Mouse (Mus musculus) adipocyte (in vitro differentiated cells): Measurements from ENCODE around the gene Akr1b10.
"Not testable (repeated sequence)": the region's sequence is repeated elsewhere in the genome, so short reads cannot be mapped to it uniquely, and the experiment has no call there.

Experiments used
- DNase-seq: peaks from one replicate; pipeline ENCODE4 v3.0.0-alpha.2; 2016; ENCODE audit warnings: low spot score

Akr1b10 gene

DNA sequence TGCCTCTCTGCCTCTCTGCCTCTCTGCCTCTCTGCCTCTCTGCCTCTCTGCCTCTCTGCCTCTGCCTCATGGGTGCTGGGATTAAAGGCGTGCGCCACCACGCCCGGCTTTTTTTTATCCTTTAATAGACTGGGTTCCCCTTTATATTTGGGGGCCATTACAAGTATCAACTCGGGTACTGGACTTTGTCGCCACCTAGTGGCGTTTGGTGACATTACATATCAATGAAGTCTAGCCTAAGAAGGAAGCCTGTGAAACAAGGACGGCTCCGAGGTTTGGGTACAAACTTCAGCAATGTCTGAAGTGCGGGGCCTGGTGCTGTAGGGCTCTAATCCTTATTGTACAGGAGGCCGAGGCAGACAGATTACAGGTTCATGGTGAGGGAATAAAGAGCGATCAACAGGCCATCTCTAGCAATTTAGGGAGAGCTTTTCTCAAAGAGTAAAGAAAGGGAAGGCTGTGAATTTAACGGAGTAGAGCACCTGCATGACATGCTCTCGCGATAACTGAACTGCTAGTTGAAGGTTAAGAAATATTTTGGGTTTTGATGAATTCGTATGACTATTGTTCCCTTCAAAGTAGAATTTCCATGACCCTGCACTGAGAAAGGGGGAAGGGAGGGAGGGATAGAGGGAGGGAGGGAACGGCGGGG lies 12.2 kb upstream of the Akr1b10 start:
- DNase-seq = peak; percentile 84

DNA sequence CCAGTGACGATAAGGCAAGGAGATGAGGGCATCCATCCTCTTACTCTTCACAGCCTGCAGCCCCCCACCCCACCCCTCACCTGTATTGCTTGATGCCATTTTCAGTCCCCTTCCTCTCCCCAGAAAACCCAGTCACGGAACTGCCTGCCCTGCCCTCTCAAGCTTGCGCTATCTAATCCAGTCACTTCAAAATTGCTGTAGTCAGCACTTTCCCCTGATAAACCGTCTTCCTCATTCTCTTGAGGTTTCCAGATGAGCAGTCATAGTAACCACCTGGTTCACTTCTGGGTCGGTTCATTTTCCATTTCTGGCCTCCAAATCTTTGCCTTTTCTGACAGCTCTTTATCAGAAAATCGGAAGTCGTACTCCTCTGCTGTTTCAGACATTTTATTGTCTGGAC lies 10.2 kb upstream of the Akr1b10 start:
- no peak for DNase-seq

DNA sequence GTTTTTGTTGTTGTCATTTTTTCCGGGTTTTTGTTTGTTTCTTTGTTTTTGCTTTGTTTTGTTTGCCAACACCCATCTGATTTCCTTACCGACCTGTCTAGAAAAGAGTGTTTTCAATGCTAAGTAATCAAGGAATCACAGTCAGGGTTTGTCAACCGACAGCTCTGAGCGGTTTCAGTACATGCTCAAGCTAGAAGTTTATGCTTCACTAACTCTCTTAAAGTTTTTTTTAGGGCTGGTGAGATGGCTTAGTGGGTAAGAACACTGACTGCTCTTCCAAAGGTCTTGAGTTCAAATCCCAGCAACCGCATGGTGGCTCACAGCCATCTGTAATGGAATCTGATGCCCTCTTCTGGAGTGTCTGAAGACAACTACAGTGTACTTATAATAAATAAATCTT lies 8.1 kb upstream of the Akr1b10 start:
- not testable (repeated sequence) for DNase-seq

DNA sequence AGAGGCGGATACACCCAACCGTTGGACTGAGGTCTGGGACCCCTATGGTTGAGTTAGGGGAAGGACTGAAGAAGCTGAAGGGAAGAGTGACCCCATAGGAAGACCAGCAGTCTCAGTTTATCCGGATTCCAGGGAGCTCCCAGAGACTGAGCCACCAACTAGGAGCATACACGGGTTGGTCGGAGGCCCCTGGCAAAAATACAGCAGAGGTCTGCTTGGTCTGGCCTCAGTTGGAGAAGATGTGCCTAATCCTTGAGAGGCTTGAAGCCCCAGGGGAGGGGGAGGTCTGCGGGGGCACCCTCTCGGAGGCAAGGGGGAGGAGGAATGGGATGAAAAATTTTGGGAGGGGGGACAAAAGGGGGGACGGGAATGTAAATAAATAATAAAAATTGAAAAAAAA lies 617 bp upstream of the Akr1b10 start:
- no peak for DNase-seq

DNA sequence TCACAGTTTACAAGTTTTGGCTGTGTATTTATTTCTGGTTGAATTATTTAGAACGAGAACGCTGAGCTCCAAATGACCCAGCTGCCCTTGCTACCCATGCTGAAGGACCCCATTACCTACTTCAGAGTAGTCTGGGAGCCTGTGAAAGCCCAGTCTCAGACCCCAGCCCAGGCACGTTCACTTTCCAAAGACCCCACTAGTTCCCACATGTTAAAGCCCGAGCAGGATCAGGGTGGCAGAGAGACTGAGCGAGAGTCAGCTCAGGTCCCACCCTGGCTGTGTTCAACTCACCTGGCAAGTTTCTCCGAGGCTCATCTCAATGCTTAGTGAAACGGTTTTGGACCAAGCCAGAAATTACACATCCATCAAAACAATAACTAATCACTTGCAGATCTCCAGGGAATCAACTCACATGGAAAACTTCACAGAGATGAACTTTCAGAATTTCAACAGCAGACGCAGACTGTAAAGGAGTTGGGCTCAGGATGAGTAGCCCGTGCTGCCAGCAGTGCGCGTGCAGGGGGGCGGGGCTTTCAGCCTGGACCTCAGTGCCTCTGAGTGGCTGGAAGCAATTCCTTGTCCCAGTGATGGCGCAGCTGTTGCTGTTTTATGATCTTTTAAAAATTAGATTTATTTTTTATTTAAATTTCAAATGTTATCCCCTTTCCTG lies 818 bp downstream of the Akr1b10 start:
- DNase-seq = peak; percentile 28

DNA sequence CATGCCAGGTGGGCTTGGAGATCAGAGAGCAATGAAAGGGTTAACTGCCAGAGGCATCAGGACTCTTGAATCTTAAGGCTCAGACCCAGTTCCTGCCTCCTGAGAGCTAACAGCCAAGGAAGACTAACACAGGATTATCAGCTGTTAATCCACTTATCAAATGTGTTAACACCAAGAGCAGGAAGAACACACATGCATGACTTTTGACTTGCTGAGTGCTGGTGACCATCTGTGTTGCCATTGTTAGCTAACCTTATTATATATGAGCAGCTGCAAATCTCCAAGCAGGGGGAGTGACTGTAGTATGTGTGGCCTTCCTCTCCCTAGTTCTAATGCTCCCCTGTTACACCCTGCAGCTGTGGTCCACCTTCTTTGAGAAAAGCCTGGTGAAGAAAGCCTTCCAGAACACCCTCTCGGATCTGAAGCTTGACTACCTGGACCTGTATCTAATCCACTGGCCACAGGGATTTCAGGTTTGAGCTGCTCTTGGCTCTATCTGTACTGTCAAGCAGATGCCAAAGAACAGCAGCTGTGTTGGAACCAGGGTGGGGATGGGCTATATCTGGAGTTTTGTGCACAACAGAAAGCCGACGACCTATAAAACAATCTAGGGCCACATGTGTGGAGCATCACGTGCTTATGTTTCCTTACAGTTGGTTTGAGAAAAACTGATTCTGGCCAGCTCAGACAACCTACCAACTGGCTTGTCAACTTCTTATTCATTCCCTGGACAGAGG lies 4.6 kb downstream of the Akr1b10 start:
- DNase-seq = no peak

DNA sequence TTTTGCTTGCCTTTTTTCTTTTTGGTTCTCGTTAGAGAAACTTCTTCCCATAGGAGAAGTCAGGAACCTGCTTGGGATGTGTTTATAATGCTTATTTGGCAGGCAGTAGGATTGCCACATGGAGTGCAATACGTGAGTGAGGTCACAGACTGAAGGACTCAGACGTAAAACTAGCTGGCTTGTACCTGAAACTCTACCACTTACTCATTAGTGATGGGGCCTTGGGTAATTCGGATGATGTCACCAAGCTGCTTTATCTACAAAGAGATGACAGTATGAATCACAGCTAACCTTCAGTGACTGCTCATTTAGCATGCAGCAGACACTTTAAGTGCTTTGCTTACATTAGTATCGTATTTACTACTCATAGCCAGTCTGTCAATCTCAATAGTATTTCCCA lies 11.9 kb downstream of the Akr1b10 start:
- DNase-seq = peak; percentile 19

DNA sequence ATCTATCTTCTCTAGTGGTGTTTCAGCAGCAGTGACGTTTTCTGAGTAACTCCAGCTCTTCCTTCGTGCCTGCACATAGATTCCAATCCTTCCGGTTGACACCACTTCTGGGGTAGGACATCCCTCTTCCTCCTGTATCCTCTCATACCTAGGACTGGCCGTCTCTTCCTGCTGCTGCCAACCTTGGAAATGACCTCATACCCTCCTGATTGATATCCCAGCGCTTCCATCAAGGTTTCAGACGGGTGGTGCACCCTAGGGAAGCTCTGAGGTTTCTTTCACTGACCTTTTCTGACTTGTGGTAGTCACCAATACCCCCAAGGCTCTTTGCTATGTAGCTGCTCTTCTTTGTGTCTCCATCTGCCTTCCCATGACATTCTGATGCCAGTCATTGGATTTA lies 14.4 kb downstream of the Akr1b10 start:
- no peak for DNase-seq

DNA sequence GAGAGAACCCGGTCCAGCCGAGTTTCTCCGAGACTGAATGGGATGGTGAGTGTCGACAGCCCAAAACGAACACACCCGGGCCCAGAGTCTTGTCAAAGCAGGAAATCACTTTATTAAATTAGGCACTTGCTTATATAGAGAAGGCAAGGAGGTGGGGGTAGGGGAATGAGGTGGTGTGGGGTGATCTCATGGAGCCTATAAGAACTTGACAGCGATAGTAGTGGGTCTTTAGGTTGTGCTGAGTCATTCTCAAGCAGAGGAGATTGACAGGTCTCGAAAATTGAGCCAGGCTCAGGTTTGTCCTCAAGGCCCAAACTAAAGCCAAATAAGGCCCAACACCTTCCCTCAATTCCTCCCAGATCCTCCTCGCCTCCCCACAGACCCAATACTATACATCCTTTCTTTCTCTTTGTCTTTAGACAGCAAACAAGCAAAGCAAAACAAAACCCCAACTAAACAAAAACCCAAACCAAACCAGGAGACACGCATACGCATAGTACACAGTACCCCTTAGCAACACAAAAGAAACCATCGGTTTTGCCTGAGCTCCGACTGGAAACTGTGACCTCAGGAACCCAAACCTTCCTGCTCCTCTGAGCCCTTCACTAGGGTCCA lies 15.7 kb downstream of the Akr1b10 start:
- no peak for DNase-seq

DNA sequence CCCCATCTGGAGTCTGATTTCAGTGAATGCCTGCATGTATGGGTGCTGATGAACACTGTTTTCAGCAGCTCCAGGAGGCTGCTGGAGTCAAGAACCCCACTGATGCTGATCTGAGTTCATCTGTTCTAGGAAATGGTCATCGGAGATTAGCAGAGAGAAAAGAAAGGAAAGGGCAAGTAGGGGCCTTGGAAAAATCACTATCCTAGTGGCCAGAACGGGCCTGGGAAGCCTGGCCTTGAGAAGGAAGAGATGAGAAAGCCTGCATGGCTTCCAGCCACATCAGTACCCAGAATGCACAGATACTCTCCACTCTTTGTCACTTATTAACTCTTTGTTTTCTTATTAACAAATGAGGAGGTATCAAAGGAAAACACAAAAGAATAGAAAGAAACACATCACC lies 16.7 kb downstream of the Akr1b10 start:
- DNase-seq = no peak

DNA sequence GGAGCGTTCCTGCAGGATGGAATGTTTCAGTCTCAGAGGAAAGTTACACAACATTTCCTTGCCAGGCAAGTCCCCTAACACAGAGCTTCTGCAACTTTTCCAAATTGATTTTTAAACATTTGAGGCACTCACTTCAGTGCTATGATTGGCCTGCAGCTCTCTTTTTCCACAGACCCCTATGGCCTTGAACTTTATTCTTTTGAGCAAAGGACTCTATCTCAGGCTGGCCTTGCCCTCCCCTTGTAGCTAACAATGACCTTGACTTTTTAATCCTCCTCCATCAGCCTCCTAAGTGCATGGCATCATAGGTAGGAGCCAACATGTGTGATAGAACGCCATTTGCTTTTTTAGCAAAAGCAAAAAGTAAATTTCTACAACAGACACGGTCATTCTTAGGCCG lies 22.7 kb downstream of the Akr1b10 start:
- DNase-seq = no peak

DNA sequence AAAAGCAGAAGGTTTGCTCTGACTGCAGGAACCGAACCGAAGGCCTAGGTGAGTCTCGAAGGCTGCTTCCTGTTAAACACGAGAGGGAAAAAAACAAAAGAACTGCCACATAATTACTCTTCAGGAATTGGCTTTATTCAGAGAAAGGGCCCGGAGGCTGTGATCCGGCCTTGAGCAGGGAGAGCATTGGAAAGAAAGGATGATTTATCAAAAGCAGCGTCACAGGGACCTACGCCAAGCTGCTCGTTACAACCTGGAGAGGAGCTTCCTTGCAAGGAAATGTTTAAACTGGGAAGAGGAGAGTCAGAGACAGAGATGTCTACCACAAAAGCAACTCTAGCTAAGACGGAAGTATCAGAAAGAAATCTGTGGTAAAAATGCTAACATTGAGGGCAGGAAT lies 23.4 kb downstream of the Akr1b10 start:
- DNase-seq = no peak

DNA sequence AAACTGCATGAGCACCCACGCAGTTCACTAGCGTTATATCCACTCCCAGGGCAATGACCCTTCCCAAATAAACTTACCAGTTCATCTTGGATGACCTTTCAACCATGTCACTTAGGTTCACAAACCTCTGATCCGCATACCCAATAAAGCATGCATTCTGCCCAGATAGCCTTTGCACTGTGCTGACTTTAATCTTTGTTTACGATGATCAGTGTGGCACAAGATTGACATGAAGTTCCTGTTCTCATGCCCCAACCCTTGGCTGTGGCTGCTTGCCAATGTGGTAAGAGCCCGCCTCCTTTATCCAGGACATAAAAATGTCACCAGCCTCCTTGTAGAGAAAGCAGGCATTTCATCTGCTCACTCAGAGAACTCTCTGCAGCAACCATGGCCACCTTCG lies 28.0 kb downstream of the Akr1b10 start, which contains the start of gene Akr1b7:
Gene Akr1b7 (plus strand): TSS at position 312 of the 400 bp plus-strand sequence.
- peak; percentile 21 for DNase-seq

DNA sequence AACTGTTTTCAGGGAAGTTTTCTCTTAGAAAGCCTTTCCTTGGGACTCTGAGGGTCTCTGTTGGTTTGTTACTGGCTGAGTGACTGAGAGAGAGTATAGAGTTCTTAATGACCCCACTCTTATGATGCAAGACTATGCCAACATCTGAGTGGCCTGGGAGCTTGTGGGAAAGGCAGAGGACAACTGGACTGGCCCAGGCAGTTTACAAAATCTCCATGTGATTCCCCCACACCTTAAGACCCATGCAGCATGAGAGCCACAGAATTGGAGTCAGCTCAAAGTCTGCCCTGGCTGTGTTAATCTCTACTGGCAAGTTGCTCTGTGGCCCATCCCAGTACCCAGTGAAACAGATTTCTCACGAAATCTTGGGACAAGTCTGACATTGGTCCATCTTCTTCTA lies 28.7 kb downstream of the Akr1b10 start:
- DNase-seq = no peak

DNA sequence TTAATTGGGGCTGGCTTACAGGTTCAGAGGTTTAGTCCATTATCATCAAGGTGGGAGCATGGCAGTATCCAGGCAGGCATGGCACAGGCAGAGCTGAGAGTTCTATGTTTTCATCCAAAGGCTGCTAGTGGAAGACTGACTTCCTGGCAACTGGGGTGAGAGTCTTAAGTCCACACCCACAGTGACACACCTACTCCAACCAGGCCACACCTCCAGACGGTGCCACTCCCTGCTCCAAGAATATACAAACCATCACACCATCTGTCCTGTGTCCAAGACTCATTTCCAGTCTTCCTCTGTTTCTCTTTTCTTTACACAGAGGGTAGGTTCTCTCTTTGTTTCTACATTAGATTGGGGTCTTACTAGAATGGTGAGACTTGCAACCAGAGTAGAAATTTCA lies 29.4 kb downstream of the Akr1b10 start:
- not testable (repeated sequence) for DNase-seq

DNA sequence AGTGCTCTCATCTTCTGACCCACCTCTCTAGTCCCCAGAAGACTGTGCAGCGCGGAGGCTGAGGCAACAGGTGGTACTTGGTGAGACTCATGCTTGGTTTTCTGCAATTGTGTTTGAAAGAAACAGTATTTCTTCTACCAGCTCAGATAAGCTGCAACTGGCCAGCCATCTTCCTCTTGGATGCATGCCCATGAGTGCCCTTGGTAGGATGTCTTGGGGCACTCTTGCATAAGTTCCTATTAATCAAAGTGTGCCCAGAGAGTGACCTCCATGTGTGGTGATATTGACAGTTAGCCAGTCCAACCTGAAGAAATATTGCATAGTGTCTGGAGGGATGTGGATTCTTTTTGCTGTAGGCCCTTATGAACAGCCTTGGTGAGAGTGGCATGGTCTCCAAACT lies 32.5 kb downstream of the Akr1b10 start:
- no peak for DNase-seq

DNA sequence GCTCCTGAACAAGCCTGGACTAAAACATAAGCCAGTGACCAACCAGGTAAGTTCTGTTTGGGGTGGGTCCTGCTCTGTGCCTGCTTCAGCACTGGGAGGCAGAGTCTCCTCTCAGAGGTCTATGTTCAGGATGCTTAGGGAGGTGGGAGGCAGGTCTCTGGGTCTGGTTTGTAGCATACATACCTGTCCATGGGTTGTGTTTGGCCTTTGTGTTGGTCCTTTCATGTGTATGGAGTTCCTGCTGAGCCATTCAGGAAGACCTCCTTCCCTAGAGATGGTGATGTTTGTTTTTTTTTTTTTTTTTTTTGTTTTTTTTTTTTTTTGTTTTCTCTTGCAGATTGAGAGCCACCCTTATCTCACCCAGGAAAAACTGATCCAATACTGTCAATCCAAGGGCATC lies 35.1 kb downstream of the Akr1b10 start:
- DNase-seq = no peak

DNA sequence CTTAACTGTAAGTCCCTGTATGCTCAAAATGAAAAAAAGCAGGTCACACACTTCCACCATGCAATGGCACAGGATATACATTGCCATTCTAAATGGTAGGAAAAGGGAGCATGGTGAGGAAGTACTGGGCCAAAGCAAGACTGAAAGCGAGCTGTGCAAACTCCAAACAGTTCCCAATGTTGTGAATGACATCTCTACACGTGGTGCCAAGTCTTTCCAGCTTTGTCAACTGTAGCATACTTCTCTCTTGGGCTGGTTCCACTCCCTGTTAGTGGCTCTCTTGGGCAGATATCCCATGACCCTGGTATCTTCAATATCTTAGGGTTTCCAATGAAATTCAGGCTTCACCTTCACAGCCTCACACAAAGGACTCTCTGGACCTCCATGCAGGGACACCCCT lies 55.0 kb downstream of the Akr1b10 start:
- DNase-seq = peak; percentile 53

DNA sequence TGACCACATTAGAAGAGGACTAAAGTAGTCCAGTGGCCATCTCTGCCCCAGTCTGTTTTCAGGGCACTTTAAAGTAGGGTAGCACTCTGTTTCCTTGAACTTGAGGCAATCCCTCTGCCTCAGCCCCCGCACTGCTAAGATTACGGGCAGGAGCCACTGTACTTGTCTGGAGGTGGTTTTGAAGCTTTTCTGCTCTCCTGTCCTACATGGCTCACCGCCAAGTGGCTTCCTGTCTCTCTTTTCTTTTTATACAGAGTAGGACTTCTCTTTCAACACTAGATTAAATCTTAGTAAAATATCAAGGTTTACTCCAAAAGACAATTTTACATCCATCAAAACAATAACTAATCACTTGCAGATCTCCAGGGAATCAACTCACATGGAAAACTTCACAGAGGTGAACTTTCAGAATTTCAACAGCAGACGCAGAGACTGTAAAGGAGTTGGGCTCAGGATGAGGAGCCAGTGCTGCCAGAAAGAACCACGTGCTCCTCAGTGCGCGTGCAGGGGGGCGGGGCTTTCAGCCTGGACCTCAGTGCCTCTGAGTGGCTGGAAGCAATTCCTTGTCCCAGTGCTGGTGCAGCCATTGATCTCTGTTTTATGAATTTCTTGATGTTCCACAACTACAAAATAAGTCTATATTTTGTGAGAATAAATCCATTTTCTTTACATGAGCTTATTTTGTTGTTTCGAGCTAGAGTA lies 57.7 kb downstream of the Akr1b10 start:
- DNase-seq = peak; percentile 41

DNA sequence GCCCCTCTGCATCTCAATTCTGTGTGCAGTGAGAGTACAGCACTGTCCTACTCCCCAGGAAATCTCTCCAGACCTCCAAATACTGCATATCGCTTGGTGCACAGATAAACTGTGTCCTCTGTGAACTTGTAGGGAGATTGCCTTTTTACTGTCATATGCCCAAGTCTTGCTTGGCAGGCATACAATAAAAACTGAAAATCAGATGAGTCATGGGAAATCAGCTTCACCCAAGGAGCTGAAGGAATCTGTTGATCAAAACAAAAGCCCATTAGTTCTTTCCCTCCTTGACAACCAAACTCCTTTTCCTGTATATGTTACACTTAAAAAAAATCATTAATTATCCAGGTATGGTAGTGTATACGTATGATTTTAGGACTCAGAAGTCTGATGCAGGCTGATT lies 59.8 kb downstream of the Akr1b10 start:
- peak; percentile 78 for DNase-seq
